Mouse (Mus musculus): ENCODE results near the gene St8sia6.

St8sia6 gene

DNA sequence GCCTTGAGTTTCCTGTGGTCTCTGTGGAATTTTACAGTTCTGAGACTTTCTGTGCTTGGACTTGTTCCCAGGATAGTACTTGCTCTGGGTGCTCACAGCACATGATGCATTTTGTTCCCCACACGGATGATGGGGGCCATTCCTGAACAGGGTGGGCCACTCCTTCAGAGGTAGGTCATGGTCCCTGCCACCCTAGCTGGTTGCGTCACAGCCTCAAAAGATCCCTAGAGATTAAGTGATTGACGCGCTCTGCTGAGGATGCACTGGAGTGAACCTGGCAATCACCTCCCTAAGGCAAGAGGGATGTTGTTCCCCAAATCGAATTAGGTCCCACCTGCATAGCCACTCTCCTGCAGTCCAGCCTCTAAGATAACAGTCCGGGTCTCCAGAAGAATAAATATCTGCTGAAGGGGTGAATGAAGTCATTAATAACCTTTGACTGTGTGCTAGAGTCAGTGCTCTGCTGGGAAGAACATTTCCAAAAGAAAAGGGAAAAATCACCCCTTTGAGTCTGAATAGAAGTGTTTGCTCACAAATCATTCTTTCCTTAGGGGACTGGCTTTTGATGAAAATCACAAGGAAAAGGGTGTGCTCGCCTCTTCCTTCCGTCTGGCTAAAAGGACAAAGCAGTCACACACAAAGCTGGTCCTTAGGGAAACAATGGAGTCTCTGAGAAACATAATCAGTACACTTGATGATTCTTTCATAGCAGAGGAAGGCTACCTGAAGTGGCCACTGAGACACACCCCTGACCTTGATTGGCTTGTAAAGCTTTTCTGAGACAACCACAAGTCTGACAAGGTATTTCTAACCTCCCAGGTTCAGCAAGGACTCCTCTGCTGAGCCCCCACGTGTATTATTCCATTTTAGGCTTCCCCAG is 26.1 kb downstream of the St8sia6 start:
- no peak for DNase-seq (ENCODE audit: low spot score in 2 of 2)

- DNase-seq (ENCODE audit: low spot score in 2 of 2), result peak in 1 of 2 experiments; percentile 4
Observed at GRCm38 (mm10) chr2:13760366-13760765, 33.5 kb downstream of the St8sia6 start.

DNA sequence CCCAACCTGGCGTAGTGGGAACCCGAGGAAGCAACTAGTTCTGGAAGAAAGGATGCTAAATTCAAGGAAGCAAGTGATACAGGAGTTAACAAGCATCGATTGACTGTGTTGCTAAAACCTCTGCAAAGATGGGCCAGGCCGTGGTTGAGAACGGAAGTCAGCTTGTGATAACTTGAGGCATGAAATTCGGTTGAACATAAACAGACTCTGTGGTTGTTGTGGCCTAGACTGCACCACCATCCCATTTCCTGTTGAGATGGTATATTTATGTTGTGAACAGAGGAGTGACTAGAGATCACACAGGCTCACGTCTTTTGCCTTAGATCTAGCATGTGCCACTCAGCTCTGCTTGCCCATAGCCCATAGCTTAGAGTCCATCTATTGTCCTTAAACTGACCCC is 36.5 kb downstream of the St8sia6 start:
- DNase-seq (ENCODE audit: low spot score in 2 of 2), result peak; percentile 54 to 60

DNA sequence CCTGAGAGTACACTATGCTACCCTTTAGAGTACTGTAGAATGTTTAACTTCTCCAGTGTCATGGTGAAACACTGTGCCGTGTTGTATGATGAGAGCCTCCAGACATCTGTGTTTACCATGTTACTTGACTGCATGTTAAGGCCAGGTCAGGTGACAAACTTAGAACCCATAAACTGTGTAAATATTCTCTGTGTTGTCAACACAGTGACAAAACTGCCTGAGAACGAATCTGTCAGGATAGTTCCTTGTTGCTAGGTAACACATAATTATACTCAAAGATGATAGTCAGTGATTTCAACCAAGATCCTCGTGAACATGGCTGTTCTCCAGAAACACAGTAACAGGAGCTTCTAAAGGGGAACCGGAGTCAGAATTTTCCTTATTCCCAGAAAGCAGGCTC is 38.1 kb downstream of the St8sia6 start:
- DNase-seq (ENCODE audit: low spot score in 2 of 2), result no peak

GRCm38 (mm10) chr2:13751691-13752090 is 42.2 kb downstream of the St8sia6 start:
- no peak for DNase-seq (ENCODE audit: low spot score in 2 of 2)

GRCm38 (mm10) chr2:13750777-13751176 is 43.1 kb downstream of the St8sia6 start:
- DNase-seq (ENCODE audit: low spot score in 2 of 2), result no peak

DNA sequence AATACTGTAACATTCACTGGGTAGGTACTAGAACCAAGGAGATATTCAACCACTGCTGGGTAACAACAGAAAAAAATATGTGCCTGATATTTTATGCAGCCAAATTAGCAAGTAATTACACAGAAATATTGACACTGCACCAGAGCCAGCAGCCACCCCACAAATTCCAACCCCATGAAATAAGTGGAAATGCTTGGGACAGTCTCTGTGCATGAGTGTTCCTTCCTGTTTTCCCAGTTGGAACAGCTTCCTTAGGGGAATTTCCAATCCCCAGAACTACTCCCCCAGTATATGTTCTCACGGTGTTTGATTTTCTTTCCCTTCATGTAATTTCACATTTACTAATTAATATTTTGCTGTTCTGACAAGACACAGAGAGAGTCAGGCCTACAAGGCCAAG is 43.8 kb downstream of the St8sia6 start:
- DNase-seq (ENCODE audit: low spot score in 2 of 2), result no peak

- no peak for DNase-seq (ENCODE audit: low spot score in 2 of 2)
Observed at GRCm38 (mm10) chr2:13749176-13749575, 44.7 kb downstream of the St8sia6 start.

- no peak for DNase-seq (ENCODE audit: low spot score in 2 of 2)
Observed at GRCm38 (mm10) chr2:13747576-13747975, 46.3 kb downstream of the St8sia6 start.

DNA sequence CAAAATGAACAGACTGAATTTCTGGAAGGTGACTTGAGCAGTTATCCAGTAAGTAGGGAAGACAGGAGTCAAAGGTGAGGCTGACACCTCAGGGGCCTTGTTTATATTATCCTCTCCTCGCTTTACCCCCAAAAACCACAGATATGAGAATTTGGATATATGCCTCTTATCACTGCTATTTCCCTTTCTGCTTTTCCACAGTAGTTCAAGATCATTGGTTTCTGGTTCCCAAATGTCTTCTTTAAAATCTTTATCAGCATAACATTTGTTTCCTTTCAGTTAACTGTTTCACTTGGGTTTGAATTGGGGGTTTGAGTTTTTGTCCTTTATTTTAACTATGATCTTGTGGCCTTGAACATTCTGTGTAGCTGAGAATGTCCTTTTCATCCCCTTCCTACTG is 47.8 kb downstream of the St8sia6 start:
- no peak for DNase-seq (ENCODE audit: low spot score in 2 of 2)

GRCm38 (mm10) chr2:13738704-13739103 is 55.2 kb downstream of the St8sia6 start:
- no peak for DNase-seq (ENCODE audit: low spot score in 2 of 2)

- DNase-seq (ENCODE audit: low spot score in 2 of 2), result no peak
Observed at GRCm38 (mm10) chr2:13727901-13728300, 66.0 kb downstream of the St8sia6 start.

GRCm38 (mm10) chr2:13725592-13725991 is 68.3 kb downstream of the St8sia6 start:
- DNase-seq (ENCODE audit: low spot score in 2 of 2), result no peak

DNA sequence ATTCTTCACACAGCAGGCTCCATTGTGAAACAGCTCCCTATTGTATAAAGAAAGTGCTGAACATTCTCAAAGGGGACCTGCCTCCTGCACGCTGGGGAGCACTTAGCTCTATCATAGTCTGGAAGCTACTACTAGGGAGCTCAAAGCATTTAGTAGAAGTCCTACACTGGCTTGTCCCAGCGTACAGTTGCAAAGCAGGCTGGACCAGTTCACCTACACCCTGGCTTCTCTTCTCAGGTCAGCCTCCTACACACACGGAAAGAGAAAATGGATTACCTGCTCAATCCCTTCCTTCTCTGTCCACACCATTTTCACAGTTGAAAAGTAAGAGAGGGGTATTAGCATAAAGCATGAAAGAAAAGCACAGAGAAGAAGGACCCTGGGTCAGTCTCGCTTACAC is 71.6 kb downstream of the St8sia6 start:
- DNase-seq (ENCODE audit: low spot score in 2 of 2), result no peak

DNA sequence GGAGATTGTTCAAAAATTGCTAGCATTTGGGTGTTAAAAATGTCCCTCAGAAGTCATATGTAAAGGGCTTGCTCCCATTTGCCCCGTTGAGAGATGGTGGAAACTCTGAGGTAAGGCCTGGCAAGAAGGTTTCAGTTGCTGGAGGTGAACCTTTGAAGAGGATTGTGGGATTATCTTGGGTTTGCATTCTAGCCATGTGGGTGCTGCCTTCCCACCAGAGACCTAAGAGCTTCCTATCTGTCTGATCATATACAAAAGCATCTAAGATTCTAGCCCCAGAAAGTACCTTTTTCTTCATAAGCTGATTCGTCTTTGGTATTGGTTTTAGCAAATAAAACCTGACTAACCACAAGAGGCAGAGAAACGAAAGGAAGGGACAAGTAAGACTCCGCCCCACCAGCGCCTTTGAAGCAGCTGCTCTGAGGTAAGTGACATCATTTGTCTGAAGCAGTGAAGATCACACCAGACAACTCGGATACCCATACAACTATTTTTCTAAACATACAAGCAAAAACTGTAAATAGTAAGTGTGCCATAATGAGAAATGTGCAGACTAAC is 75.2 kb downstream of the St8sia6 start:
- DNase-seq (ENCODE audit: low spot score in 2 of 2), result peak; percentile 7 to 17

- no peak for DNase-seq (ENCODE audit: low spot score in 2 of 2)
Observed at GRCm38 (mm10) chr2:13708785-13709184, 85.1 kb downstream of the St8sia6 start.

GRCm38 (mm10) chr2:13697514-13697913 is 96.3 kb downstream of the St8sia6 start:
- no peak for DNase-seq (ENCODE audit: low spot score in 2 of 2)

DNA sequence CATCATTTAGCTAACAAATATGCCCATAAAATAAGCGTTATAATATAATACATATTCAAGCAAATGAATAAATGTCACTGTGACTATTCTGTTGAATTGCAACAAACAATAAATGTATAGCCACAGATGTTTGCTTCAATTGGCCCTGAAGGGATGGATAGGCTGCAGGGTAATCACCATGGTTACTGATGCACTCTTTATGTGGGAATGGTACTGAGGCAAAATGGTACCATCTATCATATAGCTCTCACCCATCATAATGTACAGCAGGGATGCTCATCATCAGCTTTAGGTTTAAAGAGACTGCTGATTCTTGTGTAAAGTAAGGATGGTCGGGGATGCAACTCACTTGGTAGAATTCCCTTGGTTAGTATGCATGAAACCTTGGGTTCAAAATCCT is 99.4 kb downstream of the St8sia6 start:
- DNase-seq (ENCODE audit: low spot score in 2 of 2), result no peak

- no peak for DNase-seq (ENCODE audit: low spot score in 2 of 2)
Observed at GRCm38 (mm10) chr2:13684380-13684779, 109.5 kb downstream of the St8sia6 start.

DNA sequence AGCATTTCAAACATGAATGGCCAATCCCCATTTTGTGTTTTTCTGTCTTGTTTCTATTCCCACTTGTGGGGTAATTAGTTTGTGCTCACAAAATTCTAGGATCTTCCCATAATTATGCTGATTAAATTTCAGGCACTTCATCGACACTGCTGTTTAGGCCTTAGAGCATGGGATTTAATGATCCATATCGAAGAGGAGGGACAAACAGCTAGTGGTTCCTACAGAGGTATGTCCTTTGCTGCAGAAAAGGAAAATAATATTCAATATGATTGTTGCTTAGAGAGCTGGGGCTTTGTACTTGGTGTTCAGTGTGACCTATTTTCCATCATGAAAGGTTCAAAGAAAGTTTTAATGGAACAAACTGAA is 110.7 kb downstream of the St8sia6 start:
- no peak for DNase-seq (ENCODE audit: low spot score in 2 of 2)

GRCm38 (mm10) chr2:13682488-13683204 is 111.2 kb downstream of the St8sia6 start:
- no peak for DNase-seq (ENCODE audit: low spot score in 2 of 2)

GRCm38 (mm10) chr2:13672946-13673345 is 120.9 kb downstream of the St8sia6 start:
- peak in 1 of 2 experiments; percentile 16 for DNase-seq (ENCODE audit: low spot score in 2 of 2)

DNA sequence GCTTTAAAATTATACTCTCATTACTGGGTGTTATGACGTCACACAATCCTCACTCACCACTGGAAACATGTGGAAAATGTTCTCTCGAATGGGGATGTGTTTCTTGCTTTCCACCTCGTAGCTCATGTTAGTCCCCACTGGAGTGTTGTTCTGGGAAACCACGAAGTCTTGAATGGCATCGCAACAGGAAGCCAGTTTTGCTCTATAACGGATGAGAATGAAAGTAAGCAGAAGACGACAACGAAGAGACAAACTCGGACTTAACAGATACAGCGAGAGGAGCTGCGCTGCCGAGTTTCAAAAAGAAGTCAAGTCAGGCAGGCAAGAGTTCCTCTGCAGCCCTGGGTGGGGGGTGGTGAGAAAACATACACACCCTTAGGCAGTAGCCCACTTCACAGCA is 121.4 kb downstream of the St8sia6 start:
- DNase-seq (ENCODE audit: low spot score in 2 of 2), result no peak

Measured in spleen, postnatal 36 days (tissue).